Mouse (Mus musculus): ENCODE results near the gene Ldb1. TPM values are rescaled to one million over a fixed set of nuclear protein-coding genes. Genes with fewer than 3 reads are reported as not detected.

Gene Ldb1
- total RNA-seq, 2 experiments from 2014 or later, result 57.5 to 64.0 TPM

GRCm38 (mm10) chr19:46044271-46044992 is 582 bp downstream of the Ldb1 start, which contains the start of gene Pprc1:
TSS of gene Pprc1 (plus strand) at chr19:46044886.
- peak in 1 of 2 experiments; percentile 70 for DNase-seq

- DNase-seq, result peak in 1 of 2 experiments; percentile 24
Measured at GRCm38 (mm10) chr19:46043380-46043779, 1.6 kb downstream of the Ldb1 start.

GRCm38 (mm10) chr19:46042476-46043011 is 2.5 kb downstream of the Ldb1 start:
- peak; percentile 58 to 62 for DNase-seq

- DNase-seq, result peak; percentile 91 to 95
Measured at GRCm38 (mm10) chr19:46041933-46042475, 3.0 kb downstream of the Ldb1 start.

- DNase-seq, result no peak
Measured at GRCm38 (mm10) chr19:46041299-46041932, 3.6 kb downstream of the Ldb1 start.

GRCm38 (mm10) chr19:46040149-46040902 is 4.7 kb downstream of the Ldb1 start:
- DNase-seq, result no peak

GRCm38 (mm10) chr19:46039478-46039877 is 5.5 kb downstream of the Ldb1 start:
- DNase-seq, result peak; percentile 93 to 98

- peak in 1 of 2 experiments; percentile 36 for DNase-seq
Measured at GRCm38 (mm10) chr19:46038851-46039260, 6.2 kb downstream of the Ldb1 start.

GRCm38 (mm10) chr19:46037925-46038850 is 6.8 kb downstream of the Ldb1 start:
- DNase-seq, result no peak

GRCm38 (mm10) chr19:46037243-46037924 is 7.6 kb downstream of the Ldb1 start:
- no peak for DNase-seq

GRCm38 (mm10) chr19:46036477-46037242 is 8.4 kb downstream of the Ldb1 start:
- DNase-seq, result no peak

- DNase-seq, result no peak
Measured at GRCm38 (mm10) chr19:46035971-46036370, 9.0 kb downstream of the Ldb1 start.

GRCm38 (mm10) chr19:46033911-46034310 is 11.1 kb downstream of the Ldb1 start:
- DNase-seq, result no peak

- DNase-seq, result no peak
Measured at GRCm38 (mm10) chr19:46032731-46033510, 12.1 kb downstream of the Ldb1 start.

- no peak for DNase-seq
Measured at GRCm38 (mm10) chr19:46031689-46032432, 13.2 kb downstream of the Ldb1 start.

- DNase-seq, result no peak
Measured at GRCm38 (mm10) chr19:46030196-46030983, 14.6 kb downstream of the Ldb1 start.

- no peak for DNase-seq
Measured at GRCm38 (mm10) chr19:46029652-46030051, 15.4 kb downstream of the Ldb1 start.
